Mouse (Mus musculus): ENCODE measurements around the gene Sox4.

DNA sequence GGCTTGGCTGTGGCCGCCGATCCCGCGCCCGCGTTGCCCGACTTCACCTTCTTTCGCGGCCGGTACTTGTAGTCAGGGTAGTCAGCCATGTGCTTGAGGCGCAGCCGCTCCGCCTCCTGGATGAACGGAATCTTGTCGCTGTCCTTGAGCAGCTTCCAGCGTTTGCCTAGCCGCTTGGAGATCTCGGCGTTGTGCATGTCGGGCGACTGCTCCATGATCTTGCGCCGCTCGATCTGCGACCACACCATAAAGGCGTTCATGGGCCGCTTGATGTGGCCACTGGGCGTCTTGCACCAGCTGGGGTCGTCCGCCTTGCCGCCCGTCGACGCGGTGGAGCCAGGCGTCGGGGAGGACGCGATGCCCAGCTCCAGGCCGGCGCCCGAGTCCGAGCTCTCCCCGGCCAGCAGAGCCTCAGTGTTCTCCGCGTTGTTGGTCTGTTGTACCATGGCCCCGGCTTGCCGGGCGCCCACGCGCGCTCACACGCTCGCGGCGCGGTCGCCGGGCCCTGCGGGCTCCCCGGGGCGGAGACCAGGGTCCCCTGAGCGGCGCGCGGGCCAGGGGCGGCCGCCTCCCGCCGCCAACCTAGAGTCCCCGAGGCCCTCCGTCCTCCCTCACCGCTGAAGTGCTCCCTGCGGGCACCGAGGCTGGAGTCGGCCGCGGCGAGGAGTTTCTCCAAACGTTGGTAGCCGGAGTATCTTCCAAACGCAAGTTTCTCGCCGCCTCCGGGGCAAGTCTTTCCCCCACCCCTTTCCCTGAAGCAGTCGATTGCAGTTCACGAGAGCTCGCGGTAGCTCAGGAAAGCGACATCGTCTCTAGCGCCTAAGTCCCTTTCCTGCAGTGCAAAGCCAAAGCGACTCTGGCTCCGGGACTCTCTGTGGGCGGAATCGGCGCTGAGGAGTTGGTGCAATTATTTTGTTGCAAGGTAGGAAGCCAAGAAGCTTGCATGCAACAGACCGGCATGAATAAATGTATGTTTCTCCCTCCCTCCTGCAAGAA is 639 bp downstream of the Sox4 start:
- TF ChIP-seq CTCF (IDR thresholded peaks at IDR 0.05; ENCODE audit: low read depth): no peak
- TF ChIP-seq EP300 (IDR thresholded peaks at IDR 0.05; ENCODE audit: low read depth): no peak
